Mouse (Mus musculus): ENCODE results near the gene Syn3. TPM values are rescaled to one million over a fixed set of nuclear protein-coding genes. Genes with fewer than 3 reads are reported as not detected.

Syn3 gene
- polyA plus RNA-seq, 1 experiment: 0.18 TPM

GRCm38 (mm10) chr10:86317633-86318032 lies 181.1 kb downstream of the Syn3 start:
- 87% methylated on average over 7 of the region's 7 CpGs for WGBS
- Histone ChIP-seq H3K4me1 (ENCODE audit: control insufficient read depth, insufficient read depth, insufficient read length) (no peaks in the 10 kb centered on the region), H3K27ac (ENCODE audit: insufficient read depth, low read length) (no peak overlapping the region), H3K36me3 (ENCODE audit: control insufficient read depth, insufficient read depth, low read length) (no peaks in the 10 kb centered on the region), H3K27me3 (ENCODE audit: control insufficient read depth, insufficient read depth, low read length) (no peaks in the 10 kb centered on the region), H3K4me3 (ENCODE audit: extremely low read depth, insufficient read depth, insufficient read length) (no peak overlapping the region)
- TF ChIP-seq CTCF (IDR thresholded peaks at IDR 0.05; ENCODE audit: extremely low read depth, insufficient read depth, insufficient read length, insufficient replicate concordance): no peak
- no peak for TF ChIP-seq POLR2A (IDR thresholded peaks at IDR 0.05; ENCODE audit: low read depth, low read length)
- no peak for DNase-seq (ENCODE audit: low read depth in 1 of 2, low spot score in 2 of 2)

- 69% methylated on average over 3 of the region's 3 CpGs for WGBS
- no peak for TF ChIP-seq CTCF (IDR thresholded peaks at IDR 0.05; ENCODE audit: extremely low read depth, insufficient read depth, insufficient read length, insufficient replicate concordance)
- no peak for TF ChIP-seq POLR2A (IDR thresholded peaks at IDR 0.05; ENCODE audit: low read depth, low read length)
- no peak for DNase-seq (ENCODE audit: low read depth in 1 of 2, low spot score in 2 of 2)
- no peak overlapping the region for H3K4me3 ChIP-seq (ENCODE audit: extremely low read depth, insufficient read depth, insufficient read length)
- H3K27ac ChIP-seq (ENCODE audit: insufficient read depth, low read length): no peak overlapping the region
- no peaks in the 10 kb centered on the region for H3K4me1 ChIP-seq (ENCODE audit: control insufficient read depth, insufficient read depth, insufficient read length)
- no peaks in the 10 kb centered on the region for H3K27me3 ChIP-seq (ENCODE audit: control insufficient read depth, insufficient read depth, low read length)
- H3K36me3 ChIP-seq (ENCODE audit: control insufficient read depth, insufficient read depth, low read length): no peaks in the 10 kb centered on the region
Observed at GRCm38 (mm10) chr10:86315513-86315912, 183.2 kb downstream of the Syn3 start.

GRCm38 (mm10) chr10:86313448-86313847 lies 185.2 kb downstream of the Syn3 start:
- Histone ChIP-seq H3K4me1 (ENCODE audit: control insufficient read depth, insufficient read depth, insufficient read length) (no peaks in the 10 kb centered on the region), H3K27ac (ENCODE audit: insufficient read depth, low read length) (no peak overlapping the region)

GRCm38 (mm10) chr10:86312976-86313375 lies 185.7 kb downstream of the Syn3 start:
- DNase-seq (ENCODE audit: low read depth in 1 of 2, low spot score in 2 of 2): no peak
- Histone ChIP-seq H3K4me1 (ENCODE audit: control insufficient read depth, insufficient read depth, insufficient read length) (no peaks in the 10 kb centered on the region), H3K36me3 (ENCODE audit: control insufficient read depth, insufficient read depth, low read length) (no peaks in the 10 kb centered on the region)

More at GRCm38 (mm10) chr10:86313448-86313847, 185.2 kb downstream of the Syn3 start:
- WGBS: 78% methylated on average over 1 of the region's 1 CpGs
- Histone ChIP-seq H3K4me3 (ENCODE audit: extremely low read depth, insufficient read depth, insufficient read length) (no peak overlapping the region), H3K27me3 (ENCODE audit: control insufficient read depth, insufficient read depth, low read length) (no peaks in the 10 kb centered on the region), H3K36me3 (ENCODE audit: control insufficient read depth, insufficient read depth, low read length) (no peaks in the 10 kb centered on the region)
- TF ChIP-seq CTCF (IDR thresholded peaks at IDR 0.05; ENCODE audit: extremely low read depth, insufficient read depth, insufficient read length, insufficient replicate concordance) (no peak), POLR2A (IDR thresholded peaks at IDR 0.05; ENCODE audit: low read depth, low read length) (no peak)
- no peak for DNase-seq (ENCODE audit: low read depth in 1 of 2, low spot score in 2 of 2)

GRCm38 (mm10) chr10:86310527-86310926 lies 188.2 kb downstream of the Syn3 start:
- TF ChIP-seq POLR2A (IDR thresholded peaks at IDR 0.05; ENCODE audit: low read depth, low read length) (no peak), CTCF (IDR thresholded peaks at IDR 0.05; ENCODE audit: extremely low read depth, insufficient read depth, insufficient read length, insufficient replicate concordance) (no peak)
- Histone ChIP-seq H3K27me3 (ENCODE audit: control insufficient read depth, insufficient read depth, low read length) (no peaks in the 10 kb centered on the region), H3K4me3 (ENCODE audit: extremely low read depth, insufficient read depth, insufficient read length) (no peak overlapping the region), H3K36me3 (ENCODE audit: control insufficient read depth, insufficient read depth, low read length) (no peaks in the 10 kb centered on the region), H3K27ac (ENCODE audit: insufficient read depth, low read length) (no peak overlapping the region), H3K4me1 (ENCODE audit: control insufficient read depth, insufficient read depth, insufficient read length) (no peaks in the 10 kb centered on the region)
- DNase-seq (ENCODE audit: low read depth in 1 of 2, low spot score in 2 of 2): no peak
- 78% methylated on average over 6 of the region's 6 CpGs for WGBS

More at GRCm38 (mm10) chr10:86312976-86313375, 185.7 kb downstream of the Syn3 start:
- H3K4me3 ChIP-seq (ENCODE audit: extremely low read depth, insufficient read depth, insufficient read length): no peak overlapping the region
- WGBS: 80% methylated on average over 3 of the region's 3 CpGs
- H3K27me3 ChIP-seq (ENCODE audit: control insufficient read depth, insufficient read depth, low read length): no peaks in the 10 kb centered on the region
- no peak overlapping the region for H3K27ac ChIP-seq (ENCODE audit: insufficient read depth, low read length)
- no peak for TF ChIP-seq POLR2A (IDR thresholded peaks at IDR 0.05; ENCODE audit: low read depth, low read length)
- TF ChIP-seq CTCF (IDR thresholded peaks at IDR 0.05; ENCODE audit: extremely low read depth, insufficient read depth, insufficient read length, insufficient replicate concordance): no peak

- DNase-seq (ENCODE audit: low read depth in 1 of 2, low spot score in 2 of 2): no peak
- Histone ChIP-seq H3K4me1 (ENCODE audit: control insufficient read depth, insufficient read depth, insufficient read length) (no peaks in the 10 kb centered on the region), H3K27ac (ENCODE audit: insufficient read depth, low read length) (no peak overlapping the region), H3K36me3 (ENCODE audit: control insufficient read depth, insufficient read depth, low read length) (no peaks in the 10 kb centered on the region), H3K4me3 (ENCODE audit: extremely low read depth, insufficient read depth, insufficient read length) (no peak overlapping the region), H3K27me3 (ENCODE audit: control insufficient read depth, insufficient read depth, low read length) (no peaks in the 10 kb centered on the region)
- 80% methylated on average over 4 of the region's 4 CpGs for WGBS
- TF ChIP-seq POLR2A (IDR thresholded peaks at IDR 0.05; ENCODE audit: low read depth, low read length): no peak
- TF ChIP-seq CTCF (IDR thresholded peaks at IDR 0.05; ENCODE audit: extremely low read depth, insufficient read depth, insufficient read length, insufficient replicate concordance): no peak
Observed at GRCm38 (mm10) chr10:86307235-86307634, 191.5 kb downstream of the Syn3 start.

GRCm38 (mm10) chr10:86304583-86304982 lies 194.1 kb downstream of the Syn3 start:
- WGBS: 44% methylated on average over 2 of the region's 2 CpGs
- H3K4me3 ChIP-seq (ENCODE audit: extremely low read depth, insufficient read depth, insufficient read length): no peak overlapping the region
- no peak overlapping the region for H3K27ac ChIP-seq (ENCODE audit: insufficient read depth, low read length)
- DNase-seq (ENCODE audit: low read depth in 1 of 2, low spot score in 2 of 2): no peak
- peaks cover 6% of the 10 kb centered on the region; the same call in 1 of the 2 replicates for H3K27me3 ChIP-seq (ENCODE audit: control insufficient read depth, insufficient read depth, low read length)
- no peaks in the 10 kb centered on the region for H3K36me3 ChIP-seq (ENCODE audit: control insufficient read depth, insufficient read depth, low read length)
- TF ChIP-seq POLR2A (IDR thresholded peaks at IDR 0.05; ENCODE audit: low read depth, low read length) (no peak), CTCF (IDR thresholded peaks at IDR 0.05; ENCODE audit: extremely low read depth, insufficient read depth, insufficient read length, insufficient replicate concordance) (no peak)
- H3K4me1 ChIP-seq (ENCODE audit: control insufficient read depth, insufficient read depth, insufficient read length): no peaks in the 10 kb centered on the region
